Mouse (Mus musculus) adrenal gland, adult 8-10 months (tissue): ENCODE measurements around the gene Cplx3. TPM values are rescaled to one million over a fixed set of nuclear protein-coding genes. Genes with fewer than 3 reads are reported as not detected.

ENCODE experiments used
- DNase-seq: peaks from one replicate; pipeline ENCODE4 v3.0.0; 2022
- total RNA-seq, 4 experiments: library from RNA; stranded (reverse); gene quantifications; 2 replicates each; pipeline ENCODE4 v1.2.4; 2022

Cplx3 gene
- total RNA-seq, 4 experiments from 2014 or later, result not detected

DNA sequence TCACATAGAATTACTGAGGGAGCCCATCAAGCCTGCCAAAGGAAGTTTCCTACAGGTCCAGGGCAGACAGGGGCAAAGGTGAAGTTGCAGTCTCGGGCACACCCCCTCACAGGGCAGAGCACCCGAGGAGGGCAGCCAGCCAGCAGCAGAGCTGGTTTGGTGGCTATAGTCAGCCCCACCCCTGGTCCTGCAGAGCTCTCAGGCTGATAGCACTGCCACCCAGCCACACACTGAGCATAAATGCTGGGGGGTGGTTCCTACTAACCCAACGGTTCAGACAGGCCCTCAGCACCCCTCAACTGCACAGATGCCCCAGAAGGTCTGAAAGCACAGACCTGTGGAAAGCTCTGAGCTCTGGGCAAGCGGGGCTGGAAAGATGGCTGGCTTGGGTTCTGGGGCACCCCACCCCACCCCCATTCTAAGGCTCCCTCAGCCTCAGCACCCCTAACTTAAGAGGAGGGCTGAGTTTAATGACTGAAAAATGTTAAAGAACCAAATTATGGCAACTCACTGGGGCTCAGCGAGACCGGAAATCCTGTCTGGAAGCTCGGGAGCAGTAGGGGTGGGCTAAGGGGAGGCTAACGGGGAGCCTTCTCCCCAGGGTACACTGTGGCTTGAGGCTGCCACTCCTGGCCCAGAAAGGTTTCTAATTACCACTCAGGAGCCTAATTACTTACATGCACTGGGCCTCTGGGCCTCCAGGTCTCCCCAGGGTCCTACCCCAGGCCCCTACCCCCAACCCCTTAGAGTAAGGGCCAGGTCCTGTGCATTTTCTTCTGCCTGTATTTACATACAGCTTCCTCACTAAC is 32.8 kb upstream of the Cplx3 start:
- no peak for DNase-seq

DNA sequence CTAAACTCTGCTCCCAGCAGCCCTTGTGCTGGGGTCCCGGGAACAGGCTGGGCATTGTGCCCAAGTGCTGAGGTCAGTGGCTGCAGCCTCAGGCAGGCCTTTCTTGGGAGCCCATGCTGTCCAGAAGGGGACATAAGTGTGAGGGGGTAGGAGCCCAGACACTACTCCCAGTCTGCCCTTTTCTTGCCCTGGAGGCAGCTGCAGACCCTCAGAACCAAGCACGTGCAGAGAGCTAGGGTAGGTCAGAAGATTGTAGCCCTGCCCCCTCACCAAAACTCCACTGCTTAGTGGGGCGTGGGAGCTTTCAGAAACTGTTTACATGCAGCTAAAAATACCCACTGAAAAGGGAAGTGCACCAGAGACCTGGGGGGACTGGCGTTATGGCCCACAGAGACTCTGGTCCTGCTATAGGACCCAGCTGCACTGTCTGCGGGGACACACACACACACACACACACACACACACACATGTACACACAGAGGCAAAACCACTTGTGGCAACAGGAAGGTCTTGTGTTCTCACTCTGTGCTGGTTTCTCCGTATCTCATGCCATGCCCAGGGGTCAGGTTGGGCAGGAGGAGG is 31.8 kb upstream of the Cplx3 start:
- DNase-seq, result no peak

DNA sequence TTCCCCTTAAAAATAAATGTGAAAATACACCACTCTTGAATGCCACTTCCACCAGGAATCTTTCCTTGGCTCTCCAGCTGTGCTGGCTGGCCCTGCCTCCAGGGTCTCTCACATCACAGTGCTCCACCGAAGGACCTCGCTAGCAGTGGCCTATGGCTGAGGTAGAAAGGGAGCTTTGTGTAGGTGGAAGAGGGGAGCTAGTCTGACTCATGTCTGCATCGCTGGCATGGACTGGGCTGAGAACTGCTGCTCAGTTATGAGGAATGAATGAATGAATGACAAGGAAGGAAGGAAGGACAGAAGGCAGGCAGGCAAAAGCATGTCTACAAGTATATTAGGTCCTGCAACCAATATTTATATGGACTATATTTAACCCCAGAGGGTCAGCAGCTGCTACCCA is 31.2 kb upstream of the Cplx3 start:
- no peak for DNase-seq

DNA sequence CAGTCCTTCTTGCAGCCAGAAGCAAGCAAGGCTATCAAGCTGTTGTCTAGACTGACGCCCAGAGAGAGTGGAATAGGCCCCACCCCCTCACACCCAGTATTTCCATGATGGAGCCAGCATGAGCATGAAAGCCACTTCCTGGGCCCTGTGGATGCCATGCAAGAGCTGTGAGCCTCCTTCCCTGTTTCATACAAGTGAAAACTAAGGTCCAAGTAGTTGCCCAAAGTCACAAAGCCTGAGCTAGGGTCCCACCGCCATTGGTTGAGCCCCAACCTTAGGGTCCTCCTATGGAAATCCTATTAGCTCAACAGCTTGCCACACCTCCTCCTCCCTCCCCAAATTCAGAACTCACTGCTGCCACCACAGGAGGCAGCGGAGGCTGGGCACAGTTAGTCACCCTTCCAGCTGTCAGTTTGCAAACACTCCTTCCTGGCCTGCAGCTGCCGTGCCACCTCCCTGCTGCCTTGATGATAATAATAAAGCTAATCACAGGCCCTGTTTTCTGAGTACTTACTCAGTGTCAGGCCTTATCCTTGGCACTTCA is 27.5 kb upstream of the Cplx3 start:
- DNase-seq, result no peak

DNA sequence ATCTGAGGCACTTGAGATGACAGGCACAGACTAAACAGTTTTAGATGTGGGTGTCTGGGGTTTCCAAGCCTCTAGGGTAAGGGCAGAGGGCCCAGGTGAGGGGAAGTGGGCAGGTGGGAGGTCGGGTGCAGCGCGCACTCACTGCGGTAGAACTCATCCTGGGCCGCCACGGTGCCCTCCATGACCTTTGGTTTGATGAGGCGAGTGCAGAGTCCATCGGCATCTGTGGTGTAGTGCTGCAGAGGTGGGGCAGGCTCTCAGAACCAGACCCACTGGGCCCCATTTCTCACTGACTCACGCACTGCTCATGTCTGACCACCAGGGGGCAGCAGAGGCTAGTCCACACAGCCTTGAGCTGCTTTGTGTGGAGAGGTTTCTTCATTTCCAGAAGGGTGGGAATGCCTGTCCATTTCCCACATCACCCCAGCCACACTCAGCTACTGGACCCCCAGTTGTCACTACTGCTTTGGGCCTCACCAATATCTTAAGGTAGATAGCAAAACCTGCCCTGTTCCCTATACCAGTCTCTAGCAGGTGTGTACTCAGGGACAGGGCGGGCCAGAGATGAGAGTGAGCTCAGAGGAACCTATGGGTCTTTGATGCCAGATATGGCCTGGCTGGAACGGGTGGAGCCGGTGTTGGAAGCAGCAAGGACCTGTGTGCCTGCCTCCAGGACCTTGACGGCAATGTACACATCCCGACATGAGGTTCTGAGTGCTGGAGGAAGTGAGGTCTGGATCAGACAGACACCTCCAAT is 23.2 kb upstream of the Cplx3 start:
- DNase-seq, result no peak

DNA sequence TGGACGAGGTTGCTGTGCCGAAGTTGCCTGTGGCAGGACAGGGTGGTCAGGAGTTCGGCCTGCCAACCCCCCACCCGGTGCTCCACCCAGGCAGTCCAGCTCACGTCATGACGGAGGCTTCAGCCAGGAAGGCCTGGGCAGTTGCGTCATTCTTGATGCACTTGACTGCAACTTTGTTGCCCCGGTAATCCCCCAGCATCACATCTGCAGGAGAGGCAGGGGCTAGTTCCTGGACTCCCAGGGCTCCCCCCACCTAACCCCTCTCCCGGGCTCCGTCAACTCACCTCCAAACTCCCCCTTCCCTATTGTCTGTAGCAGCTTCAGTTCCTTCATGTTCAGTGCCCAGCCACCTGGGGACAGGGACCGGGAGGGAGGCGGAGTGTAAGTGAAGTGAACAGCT is 22.6 kb upstream of the Cplx3 start:
- no peak for DNase-seq

DNA sequence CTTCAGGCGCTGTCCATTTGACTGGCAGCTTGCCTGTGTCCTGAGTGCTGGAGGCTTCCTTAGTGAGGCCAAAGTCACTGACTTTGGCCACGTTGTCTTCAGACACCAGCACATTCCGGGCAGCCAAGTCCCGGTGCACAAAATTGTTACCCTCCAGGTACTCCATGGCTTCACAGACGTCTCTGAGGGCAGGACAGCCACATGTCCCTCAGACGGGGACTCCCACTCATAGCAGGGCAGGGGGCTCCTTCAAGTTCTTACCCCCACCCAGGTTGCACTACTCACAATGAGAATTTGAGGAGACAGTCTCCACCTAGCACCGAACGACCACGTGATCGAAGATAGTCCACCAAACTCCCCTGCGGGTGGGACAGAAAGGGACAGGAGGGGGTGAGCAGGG is 21.8 kb upstream of the Cplx3 start:
- no peak for DNase-seq

DNA sequence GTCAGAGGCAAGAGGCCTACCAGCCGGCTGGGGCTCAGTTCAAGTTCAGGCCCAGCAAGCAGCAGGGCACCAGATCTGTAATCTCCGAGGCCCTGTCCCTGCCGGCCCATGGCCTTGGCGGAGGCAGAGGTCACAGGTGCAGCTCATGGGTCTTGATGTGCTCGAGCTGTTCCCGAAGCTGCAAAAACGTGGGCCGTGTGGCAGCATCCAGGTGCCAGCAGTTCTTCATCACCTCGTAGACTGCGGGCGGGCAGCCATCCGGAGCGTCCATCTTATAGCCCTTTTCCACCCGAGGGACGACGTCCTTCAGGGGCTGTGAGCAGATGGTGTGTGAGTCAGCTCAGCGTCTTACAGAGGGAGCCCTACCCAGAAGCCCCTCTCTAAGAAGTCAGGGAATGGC is 21.1 kb upstream of the Cplx3 start:
- DNase-seq, result no peak

GRCm38 (mm10) chr9:57625674-57626500 is 19.8 kb upstream of the Cplx3 start:
- no peak for DNase-seq

DNA sequence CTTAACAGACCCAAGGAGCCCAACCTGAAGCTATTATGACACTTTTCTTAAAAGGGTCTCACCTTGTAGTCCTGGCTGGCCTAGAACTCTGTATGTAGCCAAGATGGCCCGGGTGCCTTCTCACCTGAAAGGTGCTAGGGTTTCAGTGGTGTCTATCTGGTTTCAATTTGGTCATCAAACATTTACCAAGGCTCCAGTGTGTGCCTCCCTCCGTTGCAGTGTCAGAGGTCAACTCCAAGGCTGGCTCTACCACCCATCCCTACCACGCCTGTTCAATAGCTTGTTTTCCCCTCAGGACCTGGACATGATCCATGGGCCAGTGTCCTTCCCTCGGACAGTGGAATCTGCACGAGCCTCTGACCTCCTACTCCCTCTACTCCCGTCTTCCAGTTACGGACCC is 18.2 kb upstream of the Cplx3 start:
- DNase-seq, result no peak

- no peak for DNase-seq
These were observed 14.6 kb upstream of the Cplx3 start, which contains the start of gene Lman1l for GRCm38 (mm10) chr9:57620674-57621073. Gene Lman1l (minus strand): TSS chr9:57620774.

DNA sequence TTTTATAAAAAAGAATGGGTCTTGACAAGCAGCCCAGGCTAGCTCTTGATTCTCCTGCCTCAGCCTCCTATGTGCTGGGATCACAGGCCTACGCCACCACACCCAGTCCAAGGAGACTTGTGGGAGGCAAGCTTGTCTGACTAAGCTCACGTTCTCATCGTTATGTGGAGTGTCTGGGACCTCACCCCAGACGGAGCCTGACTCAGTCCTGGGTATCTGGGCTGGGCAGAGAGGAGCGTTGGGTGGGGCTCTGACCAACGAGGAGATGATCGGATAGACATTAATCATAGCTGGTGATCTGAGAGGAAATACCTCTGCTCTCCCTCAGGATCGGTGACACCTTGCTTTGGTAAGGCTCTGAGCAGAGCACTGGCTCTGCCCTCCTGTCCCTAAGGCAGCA is 12.8 kb upstream of the Cplx3 start:
- DNase-seq, result no peak

- no peak for DNase-seq
These were observed 11.6 kb upstream of the Cplx3 start for GRCm38 (mm10) chr9:57617556-57618169.

DNA sequence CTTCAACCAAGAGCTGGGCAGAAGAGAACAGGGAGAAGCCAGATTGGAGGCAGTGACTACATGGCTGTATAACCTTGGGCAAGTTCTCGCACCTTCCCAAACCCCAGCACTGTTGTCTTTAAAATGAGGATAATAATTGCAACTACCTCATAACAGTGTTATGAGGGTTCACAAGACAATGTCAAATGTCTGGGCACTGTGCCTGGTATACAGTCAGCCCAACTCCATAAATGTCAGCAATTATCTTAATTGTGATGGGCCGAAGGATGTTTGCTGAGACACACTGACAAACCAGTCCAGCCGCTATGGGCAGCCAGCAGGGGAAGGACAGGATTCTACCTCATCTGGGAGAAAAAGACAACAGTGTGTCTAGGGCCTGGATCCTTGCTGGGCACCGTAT is 8.7 kb upstream of the Cplx3 start:
- no peak for DNase-seq

GRCm38 (mm10) chr9:57613975-57614374 is 7.9 kb upstream of the Cplx3 start:
- no peak for DNase-seq

GRCm38 (mm10) chr9:57612587-57612986 is 6.5 kb upstream of the Cplx3 start:
- no peak for DNase-seq

GRCm38 (mm10) chr9:57610359-57610826 is 4.3 kb upstream of the Cplx3 start:
- no peak for DNase-seq

- DNase-seq, result no peak
These were observed 3.7 kb upstream of the Cplx3 start for GRCm38 (mm10) chr9:57609803-57610202.

DNA sequence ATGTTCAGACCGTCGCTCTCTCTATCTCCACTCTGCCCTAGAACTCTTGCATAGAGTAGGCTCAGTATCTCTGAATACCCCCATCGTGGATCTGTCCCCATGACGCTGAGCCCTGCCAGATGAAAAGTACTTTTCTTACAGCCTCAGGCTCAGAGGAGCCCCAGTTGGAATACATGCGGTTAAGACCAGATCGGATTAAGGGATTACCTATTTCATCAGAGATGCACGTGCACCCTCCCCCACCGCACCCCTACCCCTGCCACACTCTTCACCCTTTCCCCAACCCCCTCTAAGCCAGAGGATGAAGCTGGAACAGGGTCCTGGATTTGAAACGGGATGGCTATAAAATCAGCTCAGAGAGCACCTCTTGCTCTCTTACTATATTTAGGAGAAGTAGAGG is 578 bp downstream of the Cplx3 start:
- DNase-seq, result no peak

DNA sequence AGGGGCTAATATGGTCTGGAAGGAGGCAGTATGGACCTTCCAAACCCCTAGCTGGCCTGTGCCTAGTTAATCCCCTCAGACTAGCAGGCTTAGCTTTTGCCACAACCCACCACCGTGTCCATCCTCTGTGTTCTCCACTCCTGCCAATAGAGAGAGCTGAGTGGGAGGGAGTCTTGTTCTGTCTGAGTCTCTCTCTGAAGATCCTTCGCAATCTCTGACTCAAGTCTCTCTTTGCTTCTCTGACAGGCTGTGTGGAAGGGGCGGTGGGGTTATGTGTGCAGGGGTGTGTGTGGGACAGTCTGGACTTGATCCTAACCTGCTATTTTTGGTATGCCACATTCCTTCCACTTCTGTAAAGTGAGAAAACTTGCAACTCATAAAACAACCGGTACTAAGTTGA is 1.2 kb downstream of the Cplx3 start:
- DNase-seq, result no peak

DNA sequence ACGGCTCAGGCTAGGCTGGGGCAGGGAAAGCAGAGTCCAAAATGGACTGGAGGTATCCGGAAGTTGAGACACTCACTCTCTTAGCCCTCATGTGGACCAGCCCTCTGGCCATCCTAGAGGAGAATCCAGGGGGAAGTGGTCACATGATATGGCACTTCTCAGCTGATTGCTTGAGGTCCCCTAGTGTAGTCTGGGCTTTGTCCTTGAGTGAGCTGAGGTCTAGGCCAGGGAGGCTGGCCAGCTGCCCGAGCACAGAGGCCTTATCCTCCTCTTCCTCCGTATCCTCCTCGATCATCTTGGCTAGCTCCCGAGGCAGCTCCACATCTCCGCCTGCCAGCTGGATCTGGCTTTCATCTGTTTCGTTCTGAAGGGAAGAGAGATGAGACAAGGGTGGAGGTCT is 4.0 kb downstream of the Cplx3 start:
- no peak for DNase-seq

DNA sequence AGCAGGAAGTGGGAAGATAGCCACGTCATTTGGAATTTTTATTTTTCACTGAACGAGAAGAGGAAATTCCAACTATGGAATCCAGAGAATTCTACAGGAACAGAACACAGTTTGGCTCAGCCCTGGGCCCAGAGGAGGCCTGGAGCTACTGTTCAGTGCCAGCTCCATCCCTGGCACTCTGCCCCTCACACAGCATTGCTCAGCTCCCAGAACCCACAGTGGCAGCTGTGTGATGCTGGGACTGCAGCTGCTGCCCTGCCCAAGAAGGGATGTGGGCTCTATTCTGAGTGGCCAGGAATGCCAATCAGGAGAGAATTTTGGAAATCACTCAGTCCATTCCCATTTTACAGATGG is 4.8 kb downstream of the Cplx3 start:
- DNase-seq, result no peak
